Mouse (Mus musculus) lung, embryonic 14.5 days (tissue): Measurements from ENCODE around the gene Clcn6. TPM values are rescaled to one million over a fixed set of nuclear protein-coding genes. Genes with fewer than 3 reads are reported as not detected.

Source experiments
- ATAC-seq: fragments of 200-750 bp; cut with Nextera tagmentation; 2 replicates; pipeline ENCODE4 v1.8.0; 2017; ENCODE audit warnings: mild to moderate bottlenecking, moderate TSS enrichment, moderate library complexity; ENCODE audit not compliant: insufficient read depth
- DNase-seq: peaks from one replicate; pipeline ENCODE4 v3.0.0-alpha.2; 2015
- H3K27ac ChIP-seq: fragments of 300-500 bp; sonication (generic); 2 replicates; pipeline ENCODE4 v1.5.1; 2014; ENCODE audit warnings: low read depth, mild to moderate bottlenecking, moderate library complexity
- H3K27me3 ChIP-seq: fragments of 300-500 bp; sonication (generic); 2 replicates; pipeline ENCODE4 v1.6.1; 2014; ENCODE audit warnings: low read length, control low read depth; ENCODE audit not compliant: insufficient read depth
- H3K36me3 ChIP-seq: fragments of 300-500 bp; sonication (generic); 2 replicates; pipeline ENCODE4 v1.6.1; 2014; ENCODE audit warnings: control low read depth; ENCODE audit not compliant: insufficient read depth
- H3K4me1 ChIP-seq: fragments of 300-500 bp; sonication (generic); 2 replicates; pipeline ENCODE4 v1.6.1; 2014; ENCODE audit warnings: antibody characterized with exemption, control low read depth; ENCODE audit not compliant: insufficient read depth
- H3K4me2 ChIP-seq: fragments of 300-500 bp; sonication (generic); 2 replicates; pipeline ENCODE4 v1.6.1; 2014; ENCODE audit warnings: mild to moderate bottlenecking
- H3K4me3 ChIP-seq: fragments of 300-500 bp; sonication (generic); 2 replicates; pipeline ENCODE4 v1.5.1; 2014; ENCODE audit warnings: low read depth, low read length
- H3K9ac ChIP-seq: fragments of 300-500 bp; sonication (generic); 2 replicates; pipeline ENCODE4 v1.6.1; 2014
- H3K9me3 ChIP-seq: fragments of 300-500 bp; sonication (generic); 2 replicates; pipeline ENCODE4 v1.6.1; 2016; ENCODE audit warnings: low read depth, low read length, control low read depth
- CTCF ChIP-seq: IDR thresholded peaks from 2 replicates; pipeline ENCODE4 v1.5.1; 2016; ENCODE audit warnings: antibody characterized with exemption, low read depth
- WGBS: fragments of 180-500 bp; shearing (Covaris S2); extraction: QIAGEN DNeasy Blood & Tissue Kit; methylation state at CpG from one replicate; pipeline ENCODE4 v1.1.7; 2014; 5-methylcytosine and 5-hydroxymethylcytosine counted together
- polyA plus RNA-seq: library from polyadenylated mRNA; unstranded; fragments of >200 nt; fragmentation: Nextera tagmentation; extraction: Ambion mirVana; gene quantifications from 2 replicates; pipeline ENCODE4 v1.2.1, GENCODE M21; 2014

Gene Clcn6
- polyA plus RNA-seq, 1 experiment from 2014 or later, result 4.2 TPM

DNA sequence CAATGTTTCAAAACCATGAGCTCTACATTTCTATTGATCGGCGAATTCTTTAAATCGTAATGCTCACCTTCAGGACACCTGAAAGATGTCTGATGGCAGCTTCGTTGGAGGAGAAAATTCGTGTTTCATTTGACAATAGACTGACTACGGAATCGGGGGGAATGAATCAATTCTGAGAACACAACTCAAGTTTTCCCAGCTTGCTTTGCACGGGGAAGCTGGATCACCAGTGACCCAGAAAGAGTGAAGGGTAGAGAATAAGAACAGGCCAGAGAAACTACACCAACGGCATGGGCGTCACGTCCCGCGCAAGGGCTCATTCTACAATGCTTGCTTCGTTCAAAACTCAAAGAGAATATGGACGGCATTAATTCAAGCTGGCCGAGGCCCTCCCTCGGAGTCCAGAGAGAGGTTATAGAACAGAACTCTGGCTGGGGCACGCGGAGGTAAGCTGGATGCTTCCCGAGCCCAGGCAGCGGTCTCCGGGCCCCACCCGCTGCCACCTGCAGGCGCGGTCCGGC is 482 bp downstream of the Clcn6 start:
- H3K27me3 ChIP-seq, result no peaks in the 10 kb centered on the region
- 6% methylated on average over 26 of the region's 26 CpGs for WGBS
- no peak for TF ChIP-seq CTCF
- no peaks in the 10 kb centered on the region for H3K9me3 ChIP-seq
- H3K4me3 ChIP-seq, result peak overlapping the region; percentile 74
- ATAC-seq (no peak), DNase-seq (no peak)
- peak overlapping the region; percentile 58; the same call in 1 of the 2 replicates for H3K27ac ChIP-seq
- H3K9ac ChIP-seq, result peak overlapping the region; percentile 71
- peaks cover 13% of the 10 kb centered on the region; the same call in 1 of the 2 replicates for H3K36me3 ChIP-seq
- H3K4me2 ChIP-seq, result peak overlapping the region; percentile 72
- peaks cover 23% of the 10 kb centered on the region for H3K4me1 ChIP-seq

DNA sequence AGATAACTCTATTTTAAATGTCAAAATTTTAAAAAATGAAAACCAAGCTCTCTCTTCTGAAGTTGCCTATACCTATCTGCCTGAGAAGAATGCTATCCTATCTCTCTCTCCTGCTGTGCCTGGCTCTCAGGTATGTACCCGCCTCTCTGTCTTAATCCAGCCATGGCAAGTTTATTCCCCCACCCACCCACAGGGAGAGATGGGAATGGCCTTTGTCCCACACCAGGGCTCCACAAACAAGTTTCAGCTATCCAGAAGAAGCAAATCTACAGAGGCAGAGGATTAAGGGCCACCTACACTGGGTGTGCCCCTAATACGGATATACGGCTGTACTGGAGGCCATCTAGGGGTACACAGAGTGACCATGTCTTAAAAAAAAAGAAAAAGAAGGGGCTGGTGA is 3.2 kb downstream of the Clcn6 start:
- H3K4me1 ChIP-seq, result peaks cover 12% of the 10 kb centered on the region
- no peak for TF ChIP-seq CTCF
- no peak for ATAC-seq
- H3K27ac ChIP-seq, result no peak overlapping the region
- H3K4me3 ChIP-seq, result no peak overlapping the region
- H3K27me3 ChIP-seq, result no peaks in the 10 kb centered on the region
- H3K9ac ChIP-seq, result no peak overlapping the region
- peaks cover 11% of the 10 kb centered on the region; the same call in 1 of the 2 replicates for H3K36me3 ChIP-seq
- 83% methylated on average over 3 of the region's 3 CpGs for WGBS
- H3K9me3 ChIP-seq, result no peaks in the 10 kb centered on the region
- no peak overlapping the region for H3K4me2 ChIP-seq
- no peak for DNase-seq

DNA sequence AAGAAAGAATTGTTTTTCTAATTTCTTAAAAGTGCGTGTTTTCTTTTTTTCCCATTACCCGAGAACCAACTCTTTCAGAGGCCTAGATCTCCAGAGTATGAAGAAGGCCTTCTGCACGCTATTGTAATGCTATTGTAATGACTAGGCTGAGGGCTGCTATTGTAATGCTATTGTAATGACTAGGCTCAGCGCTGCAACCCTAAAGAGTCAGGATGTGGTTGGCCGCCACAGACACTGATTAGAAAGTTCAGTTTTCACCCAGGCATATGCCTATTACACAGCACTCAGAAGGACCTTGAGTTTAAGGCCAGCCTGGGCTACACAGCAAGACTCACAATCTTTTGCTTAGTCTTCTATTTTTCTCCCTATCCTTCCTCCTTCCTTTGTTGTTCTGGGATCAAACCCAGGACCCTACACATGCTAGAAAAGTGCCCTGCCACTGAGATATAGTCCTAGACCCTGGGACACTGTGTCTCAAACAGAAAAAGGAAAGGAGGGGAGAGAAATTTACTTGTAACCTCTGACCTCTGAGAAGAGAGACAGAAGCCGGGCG is 4.7 kb downstream of the Clcn6 start:
- no peaks in the 10 kb centered on the region for H3K4me1 ChIP-seq
- ATAC-seq (no peak), DNase-seq (no peak)
- H3K4me2 ChIP-seq, result no peak overlapping the region
- no peaks in the 10 kb centered on the region for H3K27me3 ChIP-seq
- H3K27ac ChIP-seq, result no peak overlapping the region
- H3K9ac ChIP-seq, result no peak overlapping the region
- TF ChIP-seq CTCF, result no peak
- H3K9me3 ChIP-seq, result no peaks in the 10 kb centered on the region
- 87% methylated on average over 7 of the region's 7 CpGs for WGBS
- H3K36me3 ChIP-seq, result peaks cover 20% of the 10 kb centered on the region; the same call in 1 of the 2 replicates
- no peak overlapping the region for H3K4me3 ChIP-seq

DNA sequence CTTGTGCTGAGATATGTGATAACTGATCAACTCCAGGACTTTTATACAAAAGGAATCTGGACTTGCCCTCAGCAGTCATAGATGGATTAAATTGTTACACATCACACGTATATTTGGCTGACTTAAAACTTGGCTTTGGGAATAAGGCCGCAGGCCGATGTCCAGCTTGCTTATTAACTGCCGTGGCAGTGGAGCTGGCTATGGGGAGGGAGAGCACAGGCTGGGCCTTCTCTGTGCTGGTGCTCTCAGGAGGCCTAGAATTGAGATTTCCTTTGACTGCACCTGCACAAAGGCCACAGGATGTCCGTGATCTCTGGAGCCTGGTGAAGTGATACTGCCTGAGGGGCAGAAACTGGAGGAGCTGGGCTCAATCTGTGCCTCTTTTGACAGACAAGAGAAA is 8.1 kb downstream of the Clcn6 start:
- DNase-seq (no peak), ATAC-seq (no peak)
- no peak overlapping the region for H3K27ac ChIP-seq
- peaks cover 43% of the 10 kb centered on the region; the same call in 1 of the 2 replicates for H3K36me3 ChIP-seq
- TF ChIP-seq CTCF, result no peak
- WGBS, result 86% methylated on average over 5 of the region's 5 CpGs
- no peaks in the 10 kb centered on the region for H3K27me3 ChIP-seq
- H3K9me3 ChIP-seq, result no peaks in the 10 kb centered on the region
- H3K4me2 ChIP-seq, result no peak overlapping the region
- H3K4me1 ChIP-seq, result no peaks in the 10 kb centered on the region
- no peak overlapping the region for H3K9ac ChIP-seq
- H3K4me3 ChIP-seq, result no peak overlapping the region

DNA sequence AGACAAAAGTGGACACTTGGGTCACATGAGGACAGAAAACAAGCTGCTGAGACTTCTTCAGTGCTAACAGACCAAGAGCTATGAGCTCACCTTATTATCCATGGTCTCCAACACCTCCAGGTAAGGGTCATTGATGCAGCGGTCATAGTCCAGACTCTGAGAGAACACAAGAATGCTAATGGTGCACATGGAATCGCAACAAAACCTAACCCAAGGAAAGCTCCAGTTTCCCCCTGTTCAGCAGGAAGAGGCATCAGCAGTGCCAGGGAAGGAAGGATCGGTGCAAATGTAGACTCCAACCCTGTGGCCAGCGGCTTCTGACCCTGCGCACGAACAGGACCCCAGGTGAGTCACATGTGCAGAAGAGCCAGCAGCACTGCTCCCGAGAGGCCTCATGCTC is 9.3 kb downstream of the Clcn6 start:
- H3K9me3 ChIP-seq, result no peaks in the 10 kb centered on the region
- 89% methylated on average over 7 of the region's 7 CpGs for WGBS
- H3K9ac ChIP-seq, result no peak overlapping the region
- H3K36me3 ChIP-seq, result peaks cover 51% of the 10 kb centered on the region; the same call in 1 of the 2 replicates
- no peak overlapping the region for H3K4me2 ChIP-seq
- no peaks in the 10 kb centered on the region for H3K4me1 ChIP-seq
- H3K4me3 ChIP-seq, result no peak overlapping the region
- DNase-seq (no peak), ATAC-seq (no peak)
- no peaks in the 10 kb centered on the region for H3K27me3 ChIP-seq
- H3K27ac ChIP-seq, result no peak overlapping the region
- no peak for TF ChIP-seq CTCF

DNA sequence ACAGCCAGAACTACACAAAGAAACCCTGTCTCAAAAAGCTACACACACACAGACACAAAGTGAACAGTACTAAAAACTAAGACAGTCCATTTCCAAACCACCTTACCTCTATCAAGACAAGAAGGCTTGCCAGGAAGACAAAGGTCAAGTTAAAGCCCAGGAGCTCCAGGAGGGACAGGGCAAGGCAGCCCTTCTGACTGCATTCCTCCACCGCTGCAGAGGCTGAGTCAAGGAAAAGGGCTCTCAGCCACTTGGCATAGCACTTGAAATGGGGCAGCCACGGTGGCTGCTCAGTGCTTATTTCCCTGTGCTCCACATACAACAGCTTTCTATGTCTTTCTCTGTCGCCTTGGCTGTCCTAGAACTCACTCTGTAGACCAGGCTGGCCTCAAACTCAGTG is 14.6 kb downstream of the Clcn6 start:
- TF ChIP-seq CTCF, result no peak
- Histone ChIP-seq H3K36me3 (peaks cover 84% of the 10 kb centered on the region), H3K9me3 (no peaks in the 10 kb centered on the region), H3K9ac (no peak overlapping the region), H3K27me3 (no peaks in the 10 kb centered on the region), H3K4me2 (no peak overlapping the region), H3K4me1 (no peaks in the 10 kb centered on the region), H3K27ac (no peak overlapping the region), H3K4me3 (no peak overlapping the region)
- 79% methylated on average over 3 of the region's 3 CpGs for WGBS
- DNase-seq (no peak), ATAC-seq (no peak)

DNA sequence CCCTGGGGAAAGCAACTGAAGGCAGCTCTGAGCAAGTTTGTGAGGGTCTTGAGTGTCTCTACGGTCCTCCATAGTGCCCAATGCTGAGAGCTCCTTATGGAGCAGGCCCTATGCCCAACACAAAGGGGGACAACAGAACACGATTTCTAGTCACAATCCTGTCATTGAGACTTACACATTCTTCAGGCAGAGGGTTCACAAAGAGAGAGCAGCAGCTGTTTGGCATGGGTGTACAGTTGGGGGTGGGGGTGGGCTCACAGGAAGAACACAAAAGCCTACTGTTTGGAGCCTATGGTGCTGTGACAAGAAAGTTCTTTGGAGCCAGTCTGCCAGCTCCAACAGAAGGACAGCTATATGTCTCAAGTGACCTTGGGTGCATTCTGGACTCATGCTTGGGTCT is 20.2 kb downstream of the Clcn6 start:
- Histone ChIP-seq H3K9ac (no peak overlapping the region), H3K9me3 (no peaks in the 10 kb centered on the region), H3K4me1 (no peaks in the 10 kb centered on the region), H3K36me3 (peaks cover 94% of the 10 kb centered on the region), H3K4me2 (no peak overlapping the region), H3K27ac (no peak overlapping the region), H3K27me3 (no peaks in the 10 kb centered on the region), H3K4me3 (no peak overlapping the region)
- ATAC-seq (no peak), DNase-seq (no peak)
- no peak for TF ChIP-seq CTCF
- 72% methylated on average over 2 of the region's 2 CpGs for WGBS
